Mouse (Mus musculus) adrenal gland, adult 8-10 months (tissue): ENCODE measurements around the gene Camk2n1. TPM values are rescaled to one million over a fixed set of nuclear protein-coding genes. Genes with fewer than 3 reads are reported as not detected.

ENCODE experiments used
- DNase-seq: peaks from one replicate; pipeline ENCODE4 v3.0.0; 2022
- total RNA-seq, 4 experiments: library from RNA; stranded (reverse); gene quantifications; 2 replicates each; pipeline ENCODE4 v1.2.4; 2022

Gene Camk2n1
- total RNA-seq, 4 experiments from 2014 or later, result 29.2 to 33.7 (median 31.2) TPM

DNA sequence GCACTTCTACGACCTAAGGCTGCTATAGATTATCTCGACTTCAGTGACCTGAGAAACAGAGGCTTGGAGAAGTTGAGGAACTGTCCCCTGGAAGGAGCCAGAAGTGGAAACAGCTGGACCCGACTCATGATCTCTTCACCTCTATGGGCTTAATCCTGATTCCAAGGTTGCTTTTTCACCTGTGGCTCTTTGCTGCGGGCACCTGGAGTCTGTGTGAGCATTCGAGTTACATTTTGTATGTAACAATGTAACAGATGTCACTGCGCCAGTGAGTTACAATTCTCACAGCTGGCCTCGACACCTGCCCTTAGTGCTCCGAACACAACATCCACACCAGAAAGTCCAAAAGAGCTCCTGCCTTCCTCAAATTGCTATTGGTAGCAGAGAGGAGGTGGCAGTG is 11.3 kb downstream of the Camk2n1 start:
- no peak for DNase-seq

DNA sequence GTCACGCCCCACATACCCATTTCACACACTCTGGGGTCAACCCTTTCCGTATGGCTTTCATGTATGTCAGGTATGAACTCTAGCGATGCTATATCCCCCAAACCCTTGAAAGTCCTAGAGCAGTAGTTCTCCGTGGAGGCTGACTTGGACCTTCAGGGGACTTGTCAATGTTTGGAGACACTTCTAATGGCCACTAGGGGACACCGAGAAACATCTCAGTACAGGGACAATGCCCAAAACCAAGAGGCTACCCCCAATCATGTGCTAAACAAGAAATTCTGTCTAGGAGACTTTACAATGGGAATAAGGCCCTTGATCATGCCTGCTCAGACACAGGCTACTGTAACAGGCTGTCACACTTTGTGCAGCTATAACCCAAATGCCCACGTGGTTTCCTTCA is 12.6 kb downstream of the Camk2n1 start:
- DNase-seq, result no peak

DNA sequence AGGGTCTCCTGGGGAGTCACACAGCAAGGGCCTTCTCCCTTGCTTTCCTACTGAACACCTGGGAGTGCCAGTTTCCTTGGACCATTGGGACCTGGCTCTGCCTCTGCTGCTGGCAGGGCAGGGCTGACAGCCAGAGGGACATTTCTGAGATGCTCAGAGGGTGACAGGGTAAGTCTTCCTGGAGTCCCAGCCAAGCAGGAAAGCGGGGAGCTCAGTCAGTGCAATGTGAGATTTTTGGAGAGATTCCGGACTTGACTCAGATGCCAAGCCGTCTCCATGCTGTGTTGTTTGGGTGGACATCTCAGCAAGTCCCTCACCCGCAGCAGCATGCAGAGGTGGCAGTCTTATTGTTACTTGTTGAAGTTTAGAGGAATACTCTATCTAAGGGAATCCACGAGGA is 13.3 kb downstream of the Camk2n1 start:
- DNase-seq, result no peak

DNA sequence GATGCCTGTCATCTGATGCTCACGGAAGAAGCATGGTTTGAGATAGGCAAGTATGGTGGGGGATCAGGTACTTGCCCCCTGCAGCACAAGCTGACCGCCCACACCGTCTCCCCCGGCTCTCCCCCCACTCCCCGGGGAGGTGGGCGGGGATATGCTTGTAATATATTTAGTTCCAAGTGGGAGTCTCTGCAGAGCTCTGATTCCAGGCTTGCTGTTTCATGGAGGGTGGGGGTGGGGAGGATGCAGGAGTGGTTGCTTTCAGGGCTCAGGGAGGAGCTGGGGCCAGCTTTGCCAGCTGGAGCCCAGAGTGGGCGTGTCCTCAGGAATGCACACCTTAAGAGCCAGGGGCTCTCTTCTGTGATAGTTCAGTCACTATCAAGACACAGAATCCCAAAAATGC is 15.0 kb downstream of the Camk2n1 start:
- no peak for DNase-seq

DNA sequence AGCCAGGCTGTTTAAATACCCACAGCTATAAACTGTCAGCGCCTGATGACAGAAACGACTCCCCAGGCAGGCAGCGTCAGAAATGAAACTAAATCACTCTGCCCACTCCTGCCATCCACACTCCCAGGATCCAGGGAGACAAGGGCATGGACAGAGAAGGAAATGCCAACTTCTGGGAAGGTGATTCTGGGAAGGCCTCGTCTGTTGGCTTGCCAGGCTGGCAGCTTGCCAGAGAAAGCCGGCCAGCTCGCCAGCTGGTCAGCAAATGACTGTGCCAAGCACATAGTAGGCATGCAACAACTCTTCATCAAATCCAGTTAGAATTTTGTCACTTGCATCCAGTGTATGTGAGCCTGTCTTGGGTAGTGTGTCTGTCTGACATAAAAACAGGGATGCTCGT is 17.1 kb downstream of the Camk2n1 start:
- DNase-seq, result no peak

DNA sequence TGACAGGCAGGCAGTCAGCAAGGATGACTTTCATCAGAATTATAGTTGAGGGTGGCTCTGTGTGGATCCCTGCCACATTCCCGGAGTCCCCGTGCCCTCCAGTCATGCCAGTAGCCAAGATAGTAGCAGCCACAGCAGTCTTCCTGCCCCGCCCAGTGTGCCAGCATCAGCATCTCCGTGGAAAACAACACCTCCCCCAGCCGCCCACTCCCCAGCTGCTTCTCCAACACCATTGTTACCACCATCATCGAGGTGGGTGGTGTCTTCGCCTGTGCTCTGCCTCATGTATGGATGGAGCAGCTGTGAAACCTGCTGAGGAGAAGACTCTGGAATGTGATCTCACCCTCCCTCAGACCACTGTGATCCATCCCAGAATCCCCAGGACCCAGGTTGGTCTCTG is 25.5 kb downstream of the Camk2n1 start:
- no peak for DNase-seq

DNA sequence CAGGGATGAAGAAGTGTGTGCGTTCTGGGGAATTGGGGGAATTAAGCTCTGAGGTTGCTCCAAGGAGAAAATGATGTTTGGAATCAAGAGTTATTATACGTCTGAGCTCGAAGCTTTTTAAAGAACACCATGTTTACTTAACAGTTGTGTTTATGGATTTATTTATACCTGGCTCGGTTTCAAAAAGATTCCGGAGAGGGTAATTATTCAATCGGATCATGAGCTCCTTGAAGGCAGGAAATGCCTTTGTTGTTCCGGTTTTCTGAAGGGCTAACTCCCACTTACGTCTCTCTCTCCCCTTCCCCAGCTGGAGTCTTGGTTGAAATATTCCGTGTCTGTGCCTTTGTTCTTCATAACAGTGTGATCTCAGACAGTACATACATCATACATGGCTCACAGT is 26.8 kb downstream of the Camk2n1 start:
- DNase-seq, result no peak

DNA sequence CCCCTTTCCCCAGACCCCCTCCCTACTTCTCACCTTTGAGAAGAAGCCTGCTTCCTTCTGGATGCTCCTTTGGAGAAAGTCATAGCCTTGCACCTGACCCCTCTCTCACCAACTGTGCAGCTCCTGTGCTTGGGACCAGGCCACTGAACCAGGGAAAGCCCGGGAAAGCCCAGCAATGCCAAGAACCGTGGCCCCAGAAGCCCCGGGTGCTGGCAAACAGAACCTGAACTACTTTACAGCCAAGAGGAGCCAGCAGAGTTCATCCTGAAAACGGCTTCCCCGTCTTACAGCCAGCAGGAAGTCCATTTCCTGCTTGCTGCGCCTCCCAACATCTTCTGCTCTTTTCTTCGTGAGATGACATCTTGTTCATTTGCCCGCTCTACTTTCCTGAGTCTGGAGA is 28.6 kb downstream of the Camk2n1 start:
- DNase-seq, result no peak

DNA sequence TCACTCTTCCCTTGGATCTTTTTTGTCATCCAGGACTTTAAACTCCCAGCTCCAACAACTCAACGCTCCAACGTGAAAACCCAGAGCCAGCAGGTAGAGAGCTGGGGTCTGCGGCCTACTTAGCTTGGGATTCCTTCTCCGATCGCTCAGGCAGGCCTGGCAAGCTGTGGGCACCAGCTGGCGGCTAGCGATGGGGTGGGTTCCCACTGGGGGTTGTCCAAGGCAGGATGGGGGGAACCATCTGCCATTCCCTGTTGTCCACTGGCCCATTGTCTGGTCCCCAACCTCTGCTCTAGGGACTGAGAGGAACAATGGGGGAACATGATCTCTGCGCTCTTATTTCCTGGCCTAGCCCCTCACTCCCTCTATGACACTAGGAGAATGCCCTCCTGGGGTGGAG is 34.1 kb downstream of the Camk2n1 start:
- no peak for DNase-seq

DNA sequence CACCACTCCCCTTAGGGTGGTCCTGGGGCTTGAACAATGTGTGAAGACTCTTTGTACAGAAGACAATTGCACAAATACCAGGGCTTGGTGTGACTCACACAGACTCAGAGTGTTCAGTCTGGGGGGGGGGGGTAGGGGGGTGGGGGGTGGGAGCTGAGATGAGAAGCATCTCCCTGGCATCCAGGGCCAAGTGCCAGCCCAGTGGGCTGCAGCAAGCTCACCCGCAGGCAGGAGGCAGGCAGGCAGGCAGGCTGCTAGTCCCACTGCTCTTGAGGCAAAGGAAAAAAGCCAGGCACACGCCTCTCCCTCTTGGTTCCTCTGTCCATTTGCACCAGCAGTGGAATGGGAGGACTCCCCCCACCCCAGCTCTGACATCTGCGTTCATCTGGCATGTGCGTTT is 37.0 kb downstream of the Camk2n1 start:
- DNase-seq, result no peak

DNA sequence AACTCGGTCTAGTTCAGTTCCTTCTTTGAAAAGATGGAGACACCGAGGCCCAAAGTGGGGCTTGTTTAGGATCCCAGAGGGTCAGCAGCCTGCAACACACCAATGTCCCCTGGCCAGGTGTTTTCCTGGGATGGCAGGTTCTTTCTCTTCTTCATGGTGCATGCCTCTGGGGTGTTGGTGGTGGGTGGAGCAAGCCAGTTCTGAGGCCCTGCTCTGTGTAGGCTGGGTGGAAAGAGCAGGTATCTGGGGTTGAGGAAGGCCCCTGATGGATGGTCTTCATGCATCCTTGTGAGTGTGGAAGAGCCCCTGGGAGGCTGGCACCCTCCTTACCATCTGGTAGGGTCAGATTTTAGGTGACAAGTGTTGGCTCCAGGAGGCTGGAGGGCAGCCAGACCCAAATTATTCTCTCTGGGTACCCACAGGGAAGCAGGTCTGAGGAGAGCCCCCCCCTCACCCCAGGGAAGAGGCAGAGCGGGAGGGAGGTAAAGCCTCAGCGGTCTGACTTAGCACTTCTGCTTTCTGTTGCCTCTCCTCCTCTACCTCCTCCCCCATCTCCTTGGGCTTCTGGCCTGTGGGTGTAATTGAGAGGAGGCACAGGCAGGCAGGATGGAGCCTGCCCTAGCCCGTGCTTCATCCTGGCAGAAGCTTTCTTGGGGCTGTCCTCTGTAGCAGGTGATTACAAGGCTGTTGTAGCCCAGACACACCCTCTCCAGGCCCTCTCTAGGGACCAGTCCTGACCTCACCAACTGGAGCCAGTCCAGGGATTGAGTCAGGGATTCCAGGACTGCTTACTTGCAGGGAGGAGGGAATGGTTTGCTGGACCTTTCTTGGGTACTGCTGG is 39.3 kb downstream of the Camk2n1 start:
- DNase-seq, result peak; percentile 38

DNA sequence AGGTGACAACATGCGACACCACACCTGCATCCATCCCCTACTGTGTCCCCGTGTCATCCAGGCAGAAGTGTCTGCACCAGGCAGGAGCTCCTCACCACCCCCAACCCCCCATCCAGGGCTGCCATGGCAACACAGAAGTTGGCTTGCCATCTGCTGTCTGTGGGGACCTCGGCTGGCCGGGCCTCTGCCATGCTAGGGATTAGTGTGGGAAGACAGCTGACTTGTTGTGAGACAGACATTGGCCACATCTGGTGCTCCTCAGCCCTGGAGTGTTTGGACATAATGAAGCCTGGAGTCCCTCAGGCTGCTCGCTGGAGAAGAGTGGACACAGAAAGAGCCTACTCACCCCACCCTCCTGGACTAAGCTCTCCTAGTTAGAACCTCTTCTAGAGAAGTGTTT is 40.8 kb downstream of the Camk2n1 start:
- no peak for DNase-seq

DNA sequence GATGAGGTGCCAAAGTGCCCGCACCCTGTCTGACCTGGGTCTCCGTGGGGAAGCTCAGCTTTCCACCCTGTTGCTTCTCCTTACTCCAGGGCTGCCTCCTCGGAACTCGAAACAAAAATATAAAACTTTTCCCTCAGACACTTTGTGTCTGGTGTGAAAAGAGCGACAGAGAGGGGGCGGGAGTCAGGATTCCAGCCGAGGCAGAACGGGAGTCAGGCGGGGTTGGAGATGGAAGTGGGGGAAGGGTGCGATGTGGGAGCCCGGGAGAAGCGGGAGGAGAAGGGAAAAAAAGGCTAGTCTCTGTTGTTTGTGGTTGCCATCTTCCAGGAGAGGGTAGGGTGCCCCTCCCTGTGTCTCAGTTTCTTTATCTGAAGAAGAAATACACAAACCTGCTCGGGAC is 41.7 kb downstream of the Camk2n1 start:
- no peak for DNase-seq

DNA sequence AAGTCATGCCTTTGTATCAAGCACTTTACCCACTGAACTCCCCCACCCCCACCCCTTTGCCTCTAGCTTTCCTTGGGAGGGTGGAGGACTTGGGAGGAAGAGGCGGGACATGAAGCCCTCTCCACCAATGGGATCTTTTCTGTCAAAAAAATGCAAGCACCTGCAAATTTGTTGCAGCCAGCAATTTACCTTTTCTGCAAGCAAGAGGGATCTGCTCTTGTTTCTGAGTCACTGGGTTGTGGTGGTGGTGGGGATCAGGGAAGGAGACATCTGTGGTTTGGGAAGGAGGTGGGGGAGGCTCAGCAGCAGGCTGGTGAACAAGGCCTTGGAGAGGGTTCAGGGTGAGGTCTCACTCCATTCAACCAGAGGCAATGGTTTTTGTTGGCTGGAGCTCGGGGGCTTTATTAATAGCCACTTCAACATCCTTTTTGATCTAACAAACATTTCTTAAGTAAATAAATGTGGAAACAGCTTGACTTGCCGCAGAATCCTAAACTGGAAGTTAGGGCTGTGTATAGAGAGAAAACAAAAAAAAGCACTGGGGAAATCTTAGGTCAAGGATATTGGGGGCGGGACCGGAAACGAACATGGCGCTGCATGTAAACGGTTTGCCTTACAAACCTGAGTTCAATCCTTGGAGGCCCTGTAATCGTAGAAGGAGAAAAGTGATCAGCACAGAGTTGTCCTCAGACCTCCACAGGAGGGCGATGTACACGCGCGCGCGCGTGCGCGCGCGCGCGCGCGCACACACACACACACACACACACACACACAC is 42.8 kb downstream of the Camk2n1 start:
- DNase-seq, result no peak

DNA sequence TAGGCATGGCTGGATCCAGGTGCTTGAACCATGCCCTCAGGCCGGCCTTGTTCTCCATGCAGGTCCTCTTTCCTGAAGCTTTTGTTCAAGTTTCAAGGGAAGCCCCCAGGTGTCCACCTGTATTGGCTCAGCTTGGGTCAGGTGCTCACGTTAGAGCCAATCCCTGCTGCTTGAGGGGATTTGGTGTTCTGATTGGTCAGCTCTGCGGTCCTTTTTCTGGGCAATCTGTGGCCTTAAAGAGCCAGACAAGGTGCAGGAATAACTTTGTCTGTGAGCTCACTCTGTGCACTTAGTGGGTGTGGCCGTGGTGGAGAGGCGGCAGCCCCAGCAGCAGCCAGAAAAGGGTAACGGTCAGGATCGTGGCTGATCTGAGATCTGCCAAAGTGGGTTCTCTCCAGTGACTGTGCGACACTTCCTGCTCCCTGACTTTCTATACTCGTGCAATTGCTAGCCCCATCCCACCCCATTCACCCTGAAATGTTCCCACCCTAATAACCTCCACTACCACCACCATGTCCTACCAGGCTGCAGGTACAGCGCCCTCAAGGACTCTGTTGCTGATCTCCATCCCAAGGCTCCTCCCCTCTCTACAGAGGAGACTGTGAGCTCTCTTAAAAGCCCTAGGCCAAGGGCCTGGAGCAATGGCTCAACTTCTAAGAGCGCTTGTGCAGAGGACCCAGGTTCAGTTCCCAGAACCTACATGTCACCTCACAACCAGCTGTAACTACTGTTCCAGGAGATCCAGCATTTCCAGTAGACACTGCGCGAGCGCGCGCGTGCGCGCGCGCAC is 45.9 kb downstream of the Camk2n1 start:
- no peak for DNase-seq

DNA sequence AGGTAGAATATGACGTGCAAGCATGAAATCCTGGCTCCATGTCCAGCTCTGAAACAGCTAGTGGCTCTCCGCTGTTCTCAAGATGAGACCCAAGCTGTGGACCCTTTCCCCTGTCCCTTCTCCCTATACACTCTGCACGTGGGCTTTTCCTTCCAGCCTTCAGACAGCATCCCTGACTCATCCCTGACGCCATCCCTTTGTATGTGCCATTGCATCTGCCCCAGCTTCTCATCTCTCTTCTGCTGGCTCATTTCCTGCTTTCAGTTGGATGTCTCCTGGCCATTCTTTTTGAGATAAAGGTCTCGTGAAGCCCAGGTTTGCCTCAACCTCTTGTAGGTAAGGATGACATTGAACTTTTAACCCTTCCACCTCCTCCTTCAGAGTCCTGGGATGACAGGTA is 46.9 kb downstream of the Camk2n1 start:
- DNase-seq, result no peak

DNA sequence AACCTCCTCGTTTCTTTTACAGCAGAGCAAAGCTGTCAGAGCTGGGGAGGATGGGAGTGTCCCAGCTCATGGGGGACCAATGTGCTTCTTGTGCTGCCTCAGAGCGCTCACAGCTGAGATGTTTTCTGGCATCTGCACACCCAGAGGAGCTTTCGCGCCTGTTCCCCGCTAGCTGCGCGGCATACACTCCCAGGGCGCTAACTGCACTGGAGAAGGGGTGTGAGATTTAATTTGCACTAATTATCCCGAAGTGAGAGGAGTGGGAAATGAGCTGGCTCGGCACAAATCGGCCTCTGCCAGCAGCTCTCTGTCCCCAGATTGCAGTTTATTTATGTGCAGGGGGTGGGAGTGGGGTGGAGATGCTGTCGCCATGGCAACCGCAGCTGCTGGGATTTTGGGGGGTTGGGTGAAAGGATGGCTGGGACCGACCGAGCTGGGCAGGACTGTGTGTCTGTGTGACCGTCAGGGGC is 50.6 kb downstream of the Camk2n1 start:
- DNase-seq, result no peak

DNA sequence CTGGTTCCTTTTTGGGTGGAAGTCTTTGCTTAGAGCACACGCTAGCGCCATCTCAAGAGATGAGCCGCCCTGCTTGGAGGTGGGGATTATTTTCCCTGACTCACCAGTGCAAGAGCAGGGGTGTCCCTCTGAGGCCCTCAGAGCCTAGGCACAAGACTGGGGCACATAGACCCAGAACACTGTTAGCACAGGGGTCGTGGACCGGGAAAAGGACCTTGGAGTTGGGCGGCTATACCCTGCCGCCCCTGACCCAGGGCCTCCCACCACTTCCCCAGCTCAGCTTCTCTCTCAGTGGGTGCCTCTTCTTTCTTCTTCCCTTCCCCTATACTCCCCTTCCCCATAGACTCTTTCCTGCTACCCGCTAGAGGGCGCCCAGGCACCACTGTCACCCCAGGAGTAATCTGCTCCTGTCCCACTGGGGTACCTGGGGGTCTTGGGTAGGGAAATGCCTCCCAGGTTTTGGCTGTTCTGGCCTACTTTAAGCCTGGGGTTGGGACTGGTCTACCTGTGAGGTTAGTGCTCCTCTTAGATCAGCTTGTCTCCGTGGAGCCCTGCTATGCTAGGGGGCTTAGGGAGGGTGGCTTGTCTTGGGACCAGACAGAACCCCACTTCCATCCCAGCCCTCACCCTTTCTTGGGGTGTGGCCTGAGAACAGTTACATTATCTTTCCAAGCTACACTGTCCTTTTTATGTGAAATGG is 51.2 kb downstream of the Camk2n1 start:
- DNase-seq, result no peak

DNA sequence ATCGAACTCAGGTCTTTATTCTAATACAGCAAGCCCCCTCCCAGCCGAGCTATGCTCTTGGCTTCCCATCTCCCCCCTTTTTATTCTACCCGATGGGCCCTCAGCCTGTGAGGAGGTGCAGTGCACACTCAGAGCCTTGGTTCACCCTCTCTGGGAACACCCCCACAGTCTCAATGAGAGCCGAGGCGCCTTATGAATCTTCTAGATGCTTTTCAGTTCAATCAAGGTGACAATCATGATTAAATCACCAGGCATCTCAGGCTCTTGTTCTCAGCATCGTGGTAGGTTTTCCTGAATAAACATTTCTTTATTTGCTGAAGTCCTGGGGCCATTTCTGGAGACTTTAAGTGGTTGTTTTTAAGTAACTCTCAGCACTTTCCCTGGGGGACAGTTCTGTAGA is 53.8 kb downstream of the Camk2n1 start:
- DNase-seq, result no peak
